Mouse (Mus musculus) G1E-ER4 (cell line): Measurements from ENCODE around the gene Knstrn. TPM values are rescaled to one million over a fixed set of nuclear protein-coding genes. Genes with fewer than 3 reads are reported as not detected.

Experiments
- GATA1 ChIP-seq: IDR thresholded peaks from one replicate; pipeline ENCODE4 v1.8.0; 2012; ENCODE audit warnings: low read length, inconsistent platforms
- polyA plus RNA-seq: library from polyadenylated mRNA; stranded (reverse); fragments of >175 nt; gene quantifications from 2 replicates; pipeline ENCODE4 v1.2.3, GENCODE M21; 2012

Gene Knstrn
- polyA plus RNA-seq, 1 experiment: 129 TPM

DNA sequence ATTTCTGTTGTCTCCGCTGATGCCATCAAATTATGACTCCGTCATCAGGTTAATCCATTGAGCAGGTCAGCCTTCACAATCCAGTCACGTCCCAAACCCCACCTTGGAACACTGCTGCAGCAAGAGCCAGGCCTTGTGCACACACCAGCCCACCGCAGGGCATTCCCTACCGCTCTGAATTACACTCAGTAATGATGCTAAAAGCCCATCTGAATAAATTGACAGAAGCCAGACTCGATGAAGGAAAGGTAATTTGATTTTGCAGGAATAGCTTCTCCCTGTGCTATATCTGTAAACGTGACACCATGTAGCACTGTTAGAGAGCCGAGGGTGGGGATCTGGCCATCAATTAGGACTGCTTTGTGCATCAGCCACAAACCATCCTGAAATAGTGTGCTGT lies 61.5 kb downstream of the Knstrn start:
- TF ChIP-seq GATA1: no peak

DNA sequence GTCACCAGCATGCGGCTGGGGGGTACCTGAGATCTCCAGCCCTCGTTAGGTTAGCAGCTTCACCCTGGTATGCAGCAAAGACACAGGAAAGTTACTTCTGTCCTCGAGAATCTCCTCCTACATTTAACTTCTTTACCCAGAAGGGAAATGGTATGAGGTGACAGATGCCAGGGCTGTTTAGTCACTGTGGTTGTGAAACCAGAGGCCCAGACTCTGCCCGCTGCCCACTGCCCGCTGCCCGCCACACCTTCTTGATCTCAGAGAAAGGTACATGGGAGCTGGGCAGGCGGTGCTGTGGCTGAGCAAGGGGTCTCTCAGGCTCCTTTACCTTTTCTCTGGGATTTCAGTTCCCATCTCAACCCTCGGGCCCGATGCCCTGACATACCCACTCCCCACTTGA lies 62.6 kb downstream of the Knstrn start:
- TF ChIP-seq GATA1: no peak

DNA sequence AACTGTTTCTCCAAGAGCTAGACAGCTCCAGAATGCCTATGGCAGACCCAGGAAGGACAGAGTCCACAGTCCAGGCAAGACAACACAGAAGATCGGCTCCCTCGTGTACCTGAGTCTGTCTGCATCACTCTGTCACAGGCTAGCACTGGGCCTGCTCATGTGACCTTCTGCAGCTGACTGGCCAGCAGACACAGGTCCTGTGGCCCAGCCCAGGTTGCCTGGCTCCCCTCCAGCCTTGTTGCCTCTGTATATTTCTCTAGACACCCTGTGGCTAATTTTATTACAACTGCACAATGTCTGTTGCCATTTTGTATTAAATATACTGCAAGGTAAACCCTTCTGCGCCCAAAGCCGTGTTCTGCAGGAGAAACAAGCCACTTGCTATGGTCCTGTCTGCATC lies 67.2 kb downstream of the Knstrn start:
- TF ChIP-seq GATA1: no peak

DNA sequence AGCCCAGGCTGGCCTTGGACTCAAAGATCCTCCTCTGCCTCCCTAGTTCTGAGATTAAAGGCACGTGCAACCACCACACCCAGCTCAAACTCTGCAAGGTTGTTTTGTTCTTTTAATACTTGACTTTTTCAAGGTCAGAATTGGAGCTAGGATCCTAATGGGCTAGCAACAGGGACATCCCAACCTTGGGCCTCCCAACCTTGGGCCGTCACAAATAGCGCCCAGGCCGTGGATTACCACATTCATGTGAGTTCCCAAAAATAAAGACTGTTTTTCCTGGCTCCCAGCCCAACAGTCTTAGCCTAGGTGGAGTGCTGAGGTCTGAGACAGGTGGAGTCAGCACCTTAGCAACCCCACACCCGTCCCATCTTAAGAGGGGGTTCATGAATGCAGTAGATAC lies 68.2 kb downstream of the Knstrn start:
- TF ChIP-seq GATA1: no peak

DNA sequence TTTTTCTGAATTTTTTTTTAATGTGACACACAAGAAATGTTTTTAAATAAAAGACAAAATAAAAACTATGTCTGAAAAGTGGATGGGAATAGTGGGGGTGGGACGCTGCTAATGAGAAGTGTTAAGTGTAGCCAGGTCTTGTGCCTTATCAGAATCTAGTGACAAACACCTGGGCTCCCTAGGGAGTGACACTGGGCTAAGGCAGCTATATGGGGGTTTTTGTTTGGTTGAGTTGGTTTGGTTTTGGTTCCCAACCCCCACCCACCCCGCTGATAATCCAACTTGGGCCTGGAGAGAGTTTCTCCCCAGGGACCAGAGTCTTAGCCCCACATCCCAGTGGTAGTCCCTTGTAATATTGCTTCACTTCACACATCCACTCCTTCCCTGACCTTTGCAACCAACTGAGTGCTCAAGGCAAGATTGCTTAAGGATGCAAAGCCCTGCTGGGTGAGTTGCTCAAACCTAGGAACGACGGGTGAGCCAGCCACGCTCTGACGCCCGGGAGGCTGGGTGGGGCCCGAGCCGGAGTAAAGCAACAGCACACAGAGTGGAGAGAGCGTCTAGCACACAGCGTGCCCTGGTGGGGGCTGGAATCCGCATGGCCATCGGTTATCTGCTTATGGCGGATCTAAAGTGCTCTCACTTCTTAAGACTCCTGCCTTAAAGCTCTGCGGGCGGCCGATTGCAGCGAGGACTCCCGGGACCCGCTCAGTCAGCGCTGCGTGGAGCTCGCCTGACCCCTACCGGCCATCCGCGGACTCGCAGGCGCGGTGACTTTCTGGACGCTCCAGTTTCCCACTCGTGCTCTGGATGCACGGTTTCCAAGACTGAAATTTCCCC lies 69.3 kb downstream of the Knstrn start:
- TF ChIP-seq GATA1: no peak

DNA sequence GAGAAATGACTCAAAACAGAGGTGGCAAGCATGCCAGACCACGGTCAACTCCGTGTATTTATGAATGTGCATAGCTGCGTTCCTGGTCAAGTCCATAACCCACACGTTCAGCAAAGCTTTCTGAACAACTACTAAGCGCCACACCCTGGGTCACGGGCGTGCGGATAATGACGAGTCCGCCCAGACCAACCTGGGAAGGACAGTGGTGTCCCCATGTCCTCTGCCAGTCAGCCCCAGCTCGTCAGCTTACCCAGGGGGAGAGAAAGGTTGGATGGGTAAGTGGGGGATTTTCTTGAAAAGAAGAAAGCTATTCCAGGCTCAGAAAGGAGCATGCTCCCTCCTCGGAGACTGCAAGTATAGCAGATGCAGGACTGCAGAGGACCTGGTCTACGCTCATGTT lies 73.6 kb downstream of the Knstrn start:
- TF ChIP-seq GATA1: no peak

DNA sequence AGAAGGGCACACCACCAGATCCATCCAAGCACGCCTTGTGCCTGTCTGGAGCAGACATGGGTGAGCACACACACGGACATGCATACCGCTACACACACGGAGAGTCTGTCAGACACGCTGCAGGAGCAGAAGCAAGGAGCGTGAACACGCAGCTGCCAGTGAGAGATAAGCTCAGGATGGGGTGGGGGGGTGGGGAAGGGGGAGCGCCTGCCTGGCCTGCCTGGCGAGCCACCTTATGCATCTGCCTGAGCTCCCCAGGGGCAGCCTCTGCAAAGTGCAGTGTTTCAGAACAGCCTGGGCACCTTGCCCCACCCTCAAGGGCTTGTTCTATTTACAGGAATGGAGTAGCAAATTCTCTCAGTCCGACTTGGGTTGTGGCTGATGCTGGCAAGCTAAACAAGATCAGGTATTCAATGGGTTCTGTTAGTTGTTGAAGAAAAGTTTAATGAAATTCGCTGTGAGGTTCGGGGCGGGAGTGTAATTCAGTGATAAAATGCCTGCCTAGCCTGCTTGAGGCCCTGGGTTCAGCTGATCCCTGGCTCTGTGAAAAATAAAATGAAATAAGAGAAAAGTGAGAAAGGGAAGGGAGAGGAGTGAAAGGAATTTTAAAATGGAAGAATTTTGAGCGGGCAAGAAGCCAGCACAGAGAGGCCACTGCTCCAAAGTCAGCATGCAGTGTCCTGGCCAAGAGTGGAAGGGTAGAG lies 74.2 kb downstream of the Knstrn start:
- no peak for TF ChIP-seq GATA1

DNA sequence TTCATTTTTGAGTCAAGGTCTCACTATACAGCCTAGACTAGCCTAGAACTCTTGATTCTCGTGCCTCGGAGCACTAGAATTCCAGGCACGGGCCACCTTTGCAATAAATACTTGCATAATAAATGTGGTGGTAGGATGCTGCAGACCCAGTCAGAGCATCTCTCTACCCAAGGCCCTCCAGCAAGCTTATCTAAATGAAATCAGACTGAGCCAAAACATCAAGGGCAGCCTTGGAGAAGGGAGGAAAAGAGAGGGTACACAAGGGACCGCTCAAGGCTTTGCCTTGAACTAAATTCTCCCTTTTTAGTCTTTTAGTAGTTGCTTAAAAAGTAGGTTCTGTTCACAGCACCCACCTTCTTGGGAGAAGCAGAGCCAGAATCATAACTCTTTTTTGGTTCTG lies 77.4 kb downstream of the Knstrn start:
- no peak for TF ChIP-seq GATA1

DNA sequence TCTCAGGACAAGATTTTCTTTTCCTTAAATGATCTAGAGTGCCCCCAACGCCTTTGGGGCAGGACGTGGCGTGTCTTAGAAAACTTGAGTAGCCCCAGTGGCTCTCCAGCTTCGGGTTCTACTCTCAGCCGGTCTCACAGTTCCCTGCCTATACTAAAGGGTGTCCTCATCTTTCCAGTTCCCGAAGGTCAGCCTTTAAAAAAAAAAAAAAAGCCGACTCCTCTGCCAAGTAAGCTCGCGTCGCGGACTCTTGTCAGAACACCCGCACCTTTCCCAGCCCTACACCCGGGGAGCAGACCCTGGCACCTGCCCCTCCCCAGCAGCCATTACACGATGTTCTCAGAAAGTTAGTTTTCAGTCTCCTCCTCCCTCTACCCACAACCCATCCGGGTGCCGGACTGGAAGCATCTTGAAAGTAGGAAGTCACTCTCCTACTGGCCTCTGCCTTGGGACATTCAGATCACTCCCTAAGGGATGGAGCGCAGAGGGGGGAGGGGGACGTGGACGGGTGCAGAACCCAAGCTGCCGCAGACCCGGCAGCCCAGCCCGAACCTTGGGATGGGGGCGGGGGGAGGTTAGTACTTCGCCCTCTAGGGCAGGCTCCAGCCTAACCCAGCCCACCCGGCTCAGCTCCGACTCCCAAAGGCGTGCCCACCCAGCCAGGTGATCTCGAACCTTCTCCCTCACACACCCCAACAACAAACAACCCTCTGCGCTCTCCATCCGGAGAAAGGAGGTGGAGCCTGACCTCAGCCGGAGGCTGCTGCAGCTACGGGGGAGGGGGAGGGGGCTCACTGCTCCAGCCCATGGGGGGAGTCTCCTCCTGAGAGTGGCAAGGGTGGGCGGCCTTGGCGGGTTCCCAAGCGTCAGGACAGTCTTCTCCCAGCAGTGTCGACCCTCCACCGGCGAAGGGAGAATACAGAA lies 82.4 kb downstream of the Knstrn start:
- no peak for TF ChIP-seq GATA1

DNA sequence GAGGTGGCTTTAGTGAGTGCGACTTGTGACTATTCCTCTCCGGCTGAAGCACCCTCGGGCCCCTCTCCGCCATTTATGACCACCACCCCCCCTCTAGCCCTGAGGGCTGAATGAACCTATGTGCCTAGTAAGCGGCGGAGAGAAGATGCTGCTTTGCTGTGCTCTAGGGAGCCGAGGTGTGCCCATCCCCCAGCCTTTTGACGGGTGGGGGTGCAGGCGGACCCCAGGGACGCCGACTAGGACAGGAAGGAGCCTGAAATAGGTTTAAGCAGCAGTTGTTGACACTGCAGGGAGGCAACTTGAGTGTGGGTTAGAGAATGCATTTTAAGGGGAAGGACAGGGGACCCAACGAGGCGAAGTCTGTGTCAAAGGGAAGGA lies 83.1 kb downstream of the Knstrn start:
- no peak for TF ChIP-seq GATA1

DNA sequence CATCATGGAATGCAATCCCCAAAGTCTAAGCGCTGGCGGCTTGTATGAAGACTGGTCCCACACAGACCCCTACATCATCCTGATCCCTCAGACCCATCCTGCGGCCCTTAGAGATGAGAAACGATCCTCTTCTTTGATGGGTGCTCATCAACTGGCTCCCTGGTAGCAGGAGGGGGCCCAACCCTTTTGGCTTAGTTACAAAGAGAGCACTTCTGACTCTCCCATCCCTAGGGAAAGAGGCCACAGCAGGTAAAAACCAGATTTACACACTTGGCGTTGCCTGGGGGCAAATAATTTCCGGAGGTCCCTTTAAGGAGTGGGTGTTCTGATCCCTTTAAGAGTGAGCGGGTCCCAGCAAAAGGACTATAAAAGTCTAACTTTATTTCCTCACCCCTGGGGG lies 83.6 kb downstream of the Knstrn start:
- TF ChIP-seq GATA1: no peak

DNA sequence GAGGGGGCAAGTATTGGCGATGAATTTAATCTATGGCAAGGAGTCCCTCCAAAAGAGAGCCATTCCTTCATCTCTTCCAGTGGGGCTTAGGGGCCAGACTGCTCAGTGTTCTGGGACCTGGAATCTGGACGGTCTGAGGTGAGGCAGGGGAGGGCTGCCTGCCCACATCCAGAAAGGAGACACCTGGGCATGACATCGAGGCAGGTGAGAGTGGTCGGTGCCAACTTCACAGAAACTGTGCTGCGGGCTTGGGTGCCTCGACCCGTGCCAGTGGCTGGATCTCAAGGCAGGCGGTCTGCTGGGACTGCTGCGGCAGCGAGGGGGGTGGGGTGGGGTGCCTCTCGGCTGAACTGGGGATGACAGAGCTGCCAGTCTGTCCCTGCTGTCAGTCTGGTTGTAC lies 84.0 kb downstream of the Knstrn start:
- TF ChIP-seq GATA1: no peak

DNA sequence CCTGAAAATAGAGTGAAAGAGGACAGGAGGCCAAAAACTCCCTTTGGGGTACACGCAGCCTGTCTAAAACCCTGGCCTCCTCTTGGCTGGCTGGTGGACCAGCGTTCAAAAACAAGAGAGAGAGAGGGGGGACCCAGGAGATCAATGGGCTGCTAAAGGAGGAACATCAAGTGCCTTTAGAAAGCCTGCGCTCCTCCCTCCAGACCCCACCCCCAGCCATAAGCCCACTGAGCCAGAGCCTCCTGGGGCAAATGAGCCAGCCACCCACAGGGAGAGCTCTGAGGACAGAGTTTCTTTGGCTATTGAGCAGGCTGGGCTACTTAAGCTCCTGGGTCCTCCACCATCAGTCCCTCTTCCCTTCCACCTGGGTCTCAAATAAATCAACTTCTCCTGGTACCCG lies 85.0 kb downstream of the Knstrn start:
- no peak for TF ChIP-seq GATA1

DNA sequence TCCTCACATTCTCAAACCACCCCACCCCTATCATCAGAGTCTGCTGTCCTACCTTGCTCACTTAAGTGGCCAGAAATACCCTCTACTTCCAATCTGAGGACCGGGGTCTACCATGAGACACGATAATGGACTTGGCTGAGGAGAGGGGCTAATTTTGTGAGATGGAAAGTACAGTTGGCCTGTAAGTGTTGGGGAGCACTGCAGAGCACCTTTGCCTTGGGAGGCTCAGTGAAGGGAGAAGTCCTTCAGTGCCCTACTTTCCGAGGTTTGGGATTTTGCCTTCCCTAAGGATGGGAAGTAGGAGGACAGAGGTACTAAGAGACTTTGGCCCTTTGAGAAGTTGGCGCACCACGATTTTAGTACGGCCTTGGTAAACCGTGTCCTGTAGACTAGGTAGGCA lies 85.5 kb downstream of the Knstrn start:
- TF ChIP-seq GATA1: no peak

DNA sequence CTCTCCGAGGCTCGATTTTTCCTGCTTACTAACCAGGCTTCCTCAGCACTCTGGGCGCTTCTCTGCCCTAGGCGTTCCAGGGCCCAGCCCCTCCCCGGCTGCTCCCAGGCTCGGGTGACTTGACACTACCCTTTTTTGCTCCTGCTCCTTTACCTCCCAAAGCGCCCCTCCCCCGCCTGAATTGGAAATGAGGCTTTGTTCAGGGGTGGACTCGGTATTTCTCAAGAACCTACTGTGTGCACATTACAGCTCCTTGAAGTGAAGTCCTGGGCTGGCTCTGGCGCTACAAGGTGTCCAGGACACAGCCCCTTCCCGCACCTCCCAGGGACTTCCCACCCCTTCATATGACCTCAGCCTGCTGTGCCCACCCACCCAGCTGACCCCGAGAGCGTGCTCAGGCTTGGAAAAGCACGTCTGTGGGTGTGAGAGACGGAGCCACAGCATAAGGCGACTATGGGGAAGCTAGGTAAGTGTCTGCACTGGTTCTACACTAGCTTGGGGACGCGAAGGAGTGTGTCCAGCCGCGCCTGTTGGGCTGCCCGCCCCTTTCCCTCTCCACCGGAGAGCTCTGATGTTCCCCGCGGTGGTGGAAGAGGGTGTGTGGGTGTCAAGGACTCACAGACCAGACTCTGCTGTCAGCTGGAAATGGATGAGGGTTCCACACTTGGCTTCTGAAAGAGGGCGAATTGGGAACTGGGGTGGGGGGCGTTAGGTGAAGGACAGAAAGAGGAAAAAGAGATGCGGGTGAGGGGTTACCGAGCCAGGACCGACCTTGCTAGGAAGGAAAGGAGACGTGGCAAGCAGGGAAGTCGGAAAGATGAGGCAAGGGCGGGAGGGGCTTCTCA lies 86.4 kb downstream of the Knstrn start, which contains the start of gene Bahd1:
Bahd1 (plus strand) TSS at position 397 of the 845 bp plus-strand sequence.
- no peak for TF ChIP-seq GATA1

DNA sequence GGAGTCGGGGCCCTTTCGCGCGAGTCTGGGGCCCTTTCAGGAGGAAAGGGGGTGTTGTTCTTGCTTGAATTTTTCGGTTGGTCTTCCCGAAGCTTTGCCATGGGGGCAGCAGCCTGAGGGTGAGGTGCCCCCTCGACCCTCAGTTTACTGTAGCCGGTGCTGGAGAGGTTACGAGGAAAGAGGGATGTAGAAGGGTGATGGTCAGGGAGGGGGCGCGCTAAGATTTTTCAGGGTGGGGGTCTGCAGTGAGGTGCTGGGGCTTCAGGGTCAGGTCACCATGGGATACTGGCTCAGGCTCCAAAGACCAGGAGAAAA lies 87.0 kb downstream of the Knstrn start:
- TF ChIP-seq GATA1: no peak
